Mouse (Mus musculus) embryonic fibroblast, embryonic 13.5 days (primary cell): ENCODE measurements around the gene Sim1.

Experiments
- CTCF ChIP-seq: IDR thresholded peaks from 2 replicates; pipeline ENCODE4 v1.5.1; 2011; ENCODE audit warnings: mild to moderate bottlenecking, control low read depth, low read length, moderate library complexity, borderline replicate concordance; ENCODE audit not compliant: insufficient read depth
- POLR2A ChIP-seq: IDR thresholded peaks from 2 replicates; pipeline ENCODE4 v1.6.1; 2011; ENCODE audit warnings: low read depth, mild to moderate bottlenecking, control low read depth, low read length, moderate library complexity

- no peak for TF ChIP-seq POLR2A
- TF ChIP-seq CTCF = no peak
Observed at GRCm38 (mm10) chr10:50899846-50900745, 5.5 kb downstream of the Sim1 start.
